ENCODE assay signal across 11 mouse cellular contexts in the genomic region with DNA sequence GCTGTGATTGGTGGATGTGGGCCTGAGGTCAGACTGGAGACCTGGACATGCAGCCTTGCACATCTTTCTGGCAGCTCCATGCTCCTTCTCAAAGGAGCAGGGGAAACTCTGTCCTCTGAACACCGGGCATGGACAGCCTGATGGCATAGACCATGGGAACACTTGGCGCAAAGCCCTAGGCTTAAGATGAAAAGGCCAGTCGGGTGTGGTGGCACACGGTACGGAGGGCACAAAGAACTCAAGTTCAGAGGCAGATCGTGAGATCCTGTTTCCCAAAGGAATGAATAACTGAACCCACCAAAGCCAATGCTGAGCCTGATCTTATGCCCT. TPM values are rescaled to one million over a fixed set of nuclear protein-coding genes. Genes with fewer than 3 reads are reported as not detected.
A peak's percentile ranks its signal among the peaks of the same experiment; 100 is the strongest.
DNase-seq lines count a peak whose midpoint lies in the region; ATAC-seq and TF ChIP-seq lines count a peak whose summit lies in the region.
"Had no signal": no experiment of that assay in that cellular context is flagged by ENCODE, and none has a peak within 500 bp of the region (broad histone marks: within the 10 kb centered on the region; RNA-seq: fewer than 3 reads in every experiment).

No protein-coding gene starts in this region.

- in situ Hi-C loops in Patski (cut with MboI; ENCODE audit: low pct_unique_long_range_greater_than_20kb), result loop anchor here (10.0 kb wide), 1 partner anchor 124 kb away; a partner anchor contains a TSS

- TF ChIP-seq CTCF in hindbrain, postnatal 0 days (IDR thresholded peaks at IDR 0.05; ENCODE audit: low read depth), result no peak
- no peak for TF ChIP-seq CTCF in Patski (IDR thresholded peaks at IDR 0.05)

- no peak overlapping the region for H3K4me3 ChIP-seq in hindbrain, postnatal 0 days (ENCODE audit: low read length)
- no peak overlapping the region for H3K4me3 ChIP-seq in hindbrain, embryonic 16.5 days (ENCODE audit: low read length)

- POLR2A ChIA-PET in Patski (lab: Charles Lee), result no interaction called here

- ATAC-seq in hindbrain, postnatal 0 days, result peak; percentile 36
- ATAC-seq in hindbrain, embryonic 16.5 days, result no peak; the same call in 1 of the 2 replicates
- ATAC-seq in Patski, result peak; percentile 58
- ATAC-seq: midbrain, embryonic 16.5 days had no signal

- WGBS in hindbrain, postnatal 0 days, result 43% methylated on average over 6 of the region's 6 CpGs
- 71% methylated on average over 6 of the region's 6 CpGs for WGBS in hindbrain, embryonic 16.5 days

- H3K9ac ChIP-seq in hindbrain, postnatal 0 days (replicated peaks; ENCODE audit: low read length), result no peak overlapping the region
- no peak overlapping the region for H3K9ac ChIP-seq in hindbrain, embryonic 16.5 days (ENCODE audit: low read depth, low read length)

- H3K27me3 ChIP-seq in hindbrain, postnatal 0 days (ENCODE audit: insufficient read depth, low read length), result no peaks in the 10 kb centered on the region
- no peaks in the 10 kb centered on the region for H3K27me3 ChIP-seq in hindbrain, embryonic 16.5 days (replicated peaks; ENCODE audit: control insufficient read depth, insufficient read depth, low read length)
- H3K27me3 ChIP-seq in Patski, result no peaks in the 10 kb centered on the region

- peak; percentile 30 for DNase-seq in adrenal gland, postnatal 10 days
- no peak for DNase-seq in adrenal gland, postnatal 4 days (ENCODE audit: low spot score in 2 of 2)
- DNase-seq in hindbrain, postnatal 0 days (ENCODE audit: low spot score), result peak; percentile 21
- no peak for DNase-seq in Patski (ENCODE audit: low read depth, low spot score)
- peak; percentile 47 to 69 for DNase-seq in kidney, postnatal 25 days
- no peak for DNase-seq in ovary, postnatal 14 days (ENCODE audit: low spot score)
- no peak for DNase-seq in cerebellum, postnatal 4 days (ENCODE audit: low spot score in 2 of 2)
- DNase-seq: cerebellum, adult 11-12 months; thymus, postnatal 4 days had no signal

- H3K36me3 ChIP-seq in hindbrain, postnatal 0 days (ENCODE audit: insufficient read depth, low read length), result no peaks in the 10 kb centered on the region
- no peaks in the 10 kb centered on the region for H3K36me3 ChIP-seq in hindbrain, embryonic 16.5 days (ENCODE audit: control insufficient read depth, insufficient read depth, low read length)

- H3K4me2 ChIP-seq in hindbrain, postnatal 0 days (ENCODE audit: low read depth, low read length), result no peak overlapping the region
- no peak overlapping the region for H3K4me2 ChIP-seq in hindbrain, embryonic 16.5 days (ENCODE audit: low read length)

- 0 out of 2 replicates have a peak, but pooled peaks cover 6% of the 10 kb centered on the region for H3K4me1 ChIP-seq in hindbrain, postnatal 0 days (ENCODE audit: insufficient read depth, low read length)
- peaks cover 9% of the 10 kb centered on the region for H3K4me1 ChIP-seq in hindbrain, embryonic 16.5 days (ENCODE audit: control insufficient read depth, insufficient read depth, low read depth, low read length)

- CTCF ChIA-PET in Patski (lab: Charles Lee), result interaction anchor here (1.1 to 3.8 kb wide), 4 partner anchors 11 to 24 kb away, joined by 3 to 12 read pairs (median 6); no protein-coding TSS in a partner anchor

- no peak overlapping the region for H3K27ac ChIP-seq in hindbrain, postnatal 0 days
- no peak overlapping the region for H3K27ac ChIP-seq in hindbrain, embryonic 16.5 days (ENCODE audit: low read depth, low read length)

- no peaks in the 10 kb centered on the region for H3K9me3 ChIP-seq in hindbrain, postnatal 0 days (ENCODE audit: low read length)
- H3K9me3 ChIP-seq in hindbrain, embryonic 16.5 days (ENCODE audit: control insufficient read depth, low read length), result no peaks in the 10 kb centered on the region

RNA-seq across cellular contexts. Expression of a gene that starts 43.6 kb away (rescaled TPM):
- total RNA-seq in adrenal gland, postnatal 10 days (2021), result 100 to 1,000 TPM in 1 of 2 experiments, 10 to 100 TPM in 1; 92.7 to 121 TPM
- 10 to 100 TPM; 94.9 to 96.7 TPM for total RNA-seq in adrenal gland, postnatal 4 days (2021)
- total RNA-seq in hindbrain, postnatal 0 days (2014; rRNA removed), result 28.5 and 29.8 TPM in 2 replicates
- 36.3 and 36.4 TPM in 2 replicates for polyA plus RNA-seq in hindbrain, postnatal 0 days (2015; fragmentation: Nextera tagmentation; extraction: Ambion mirVana)
- polyA plus RNA-seq in hindbrain, embryonic 16.5 days (2015; fragmentation: Nextera tagmentation; extraction: Ambion mirVana), result 35.6 and 38.9 TPM in 2 replicates
- polyA plus RNA-seq in Patski (2021), result 119 TPM

Comparison
In these comparisons a context has a peak if more than half of its experiments do, and no peak if none do; other contexts are left out.
1. DNase-seq: peak in adrenal gland, postnatal 10 days (single experiment), hindbrain, postnatal 0 days (single experiment) and kidney, postnatal 25 days (2 of 2); none in adrenal gland, postnatal 4 days (0 of 2), Patski (single experiment), ovary, postnatal 14 days (single experiment) and cerebellum, postnatal 4 days (0 of 2).